Mouse (Mus musculus) limb, embryonic 15.5 days (tissue): Measurements from ENCODE around the gene Daglb. TPM values are rescaled to one million over a fixed set of nuclear protein-coding genes. Genes with fewer than 3 reads are reported as not detected.

Experiments used
- ATAC-seq: fragments of 200-750 bp; cut with Nextera tagmentation; 2 replicates; pipeline ENCODE4 v1.8.0; 2017; ENCODE audit warnings: low read depth, moderate TSS enrichment; ENCODE audit not compliant: insufficient number of reproducible peaks, low FRiP score, low TSS enrichment
- H3K27ac ChIP-seq: fragments of 300-500 bp; sonication (generic); 2 replicates; pipeline ENCODE4 v1.5.1; 2015; ENCODE audit warnings: moderate library complexity, mild to moderate bottlenecking, inconsistent platforms
- H3K27me3 ChIP-seq: fragments of 300-500 bp; sonication (generic); 2 replicates; pipeline ENCODE4 v1.6.1; 2015; ENCODE audit warnings: inconsistent platforms
- H3K36me3 ChIP-seq: fragments of 300-500 bp; sonication (generic); 2 replicates; pipeline ENCODE4 v1.6.1; 2015; ENCODE audit warnings: inconsistent platforms
- H3K4me1 ChIP-seq: fragments of 300-500 bp; sonication (generic); 2 replicates; pipeline ENCODE4 v1.6.1; 2015; ENCODE audit warnings: inconsistent platforms
- H3K4me2 ChIP-seq: fragments of 300-500 bp; sonication (generic); 2 replicates; pipeline ENCODE4 v1.6.1; 2015; ENCODE audit warnings: mild to moderate bottlenecking, inconsistent platforms
- H3K4me3 ChIP-seq: fragments of 300-500 bp; sonication (generic); 2 replicates; pipeline ENCODE4 v1.5.1; 2015; ENCODE audit warnings: mild to moderate bottlenecking, inconsistent platforms
- H3K9ac ChIP-seq: fragments of 300-500 bp; sonication (generic); 2 replicates; pipeline ENCODE4 v1.6.1; 2015; ENCODE audit warnings: inconsistent platforms
- H3K9me3 ChIP-seq: fragments of 300-500 bp; sonication (generic); 2 replicates; pipeline ENCODE4 v1.6.1; 2016; ENCODE audit warnings: inconsistent platforms
- WGBS: fragments of 180-500 bp; shearing (Covaris S2); methylation state at CpG from one replicate; pipeline ENCODE4 v1.1.7; 2015; 5-methylcytosine and 5-hydroxymethylcytosine counted together
- polyA plus RNA-seq: library from polyadenylated mRNA; unstranded; fragments of >200 nt; fragmentation: Nextera tagmentation; extraction: Ambion mirVana; gene quantifications from 2 replicates; pipeline ENCODE4 v1.2.1, GENCODE M21; 2015

Daglb gene
- polyA plus RNA-seq, 1 experiment from 2014 or later: 9.9 TPM

DNA sequence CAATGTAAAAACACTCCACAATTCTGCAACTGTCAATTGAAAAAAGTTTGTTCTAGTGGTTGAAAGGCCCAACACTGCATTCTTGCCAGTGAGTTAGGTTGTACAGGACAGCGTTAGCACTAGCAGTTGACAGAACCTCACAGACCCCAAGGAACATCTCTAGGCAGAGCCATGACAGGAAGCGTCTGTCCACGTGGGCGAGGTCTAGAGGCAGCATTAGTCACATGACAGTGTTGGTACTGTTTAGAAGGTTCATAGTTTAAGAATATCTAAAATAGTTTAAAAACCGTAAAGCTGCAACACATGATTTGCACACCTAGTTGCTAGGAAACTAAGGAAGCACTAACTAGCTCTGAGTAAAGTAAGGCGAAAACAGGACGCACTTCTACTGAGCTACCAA, 41.2 kb downstream of the Daglb start:
- peaks cover 66% of the 10 kb centered on the region for H3K36me3 ChIP-seq
- H3K9ac ChIP-seq: no peak overlapping the region
- no peak overlapping the region for H3K27ac ChIP-seq
- H3K4me2 ChIP-seq: no peak overlapping the region
- H3K27me3 ChIP-seq: no peaks in the 10 kb centered on the region
- peaks cover 14% of the 10 kb centered on the region for H3K4me1 ChIP-seq
- ATAC-seq: no peak
- WGBS: 83% methylated on average over 7 of the region's 7 CpGs
- H3K9me3 ChIP-seq: no peaks in the 10 kb centered on the region
- no peak overlapping the region for H3K4me3 ChIP-seq

DNA sequence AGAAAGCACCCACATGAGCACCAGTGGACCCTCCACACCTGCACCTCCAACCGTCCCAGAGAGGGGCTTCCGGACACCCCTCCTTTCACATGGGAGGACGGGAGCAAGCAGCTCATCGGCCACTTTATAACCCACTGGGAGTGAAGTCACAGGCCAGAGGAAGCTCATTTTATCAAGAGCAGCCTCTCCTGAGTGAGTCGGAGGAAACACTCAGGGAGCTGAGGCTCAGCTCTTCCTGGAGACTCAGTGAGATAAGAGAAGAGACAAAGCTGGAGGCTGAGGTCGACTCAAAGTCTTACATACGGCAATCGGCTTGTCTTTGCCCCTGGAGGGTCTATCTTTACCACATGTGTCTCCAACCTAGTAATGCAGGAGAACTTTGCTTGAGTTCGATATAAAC, 44.9 kb downstream of the Daglb start:
- no peak for ATAC-seq

DNA sequence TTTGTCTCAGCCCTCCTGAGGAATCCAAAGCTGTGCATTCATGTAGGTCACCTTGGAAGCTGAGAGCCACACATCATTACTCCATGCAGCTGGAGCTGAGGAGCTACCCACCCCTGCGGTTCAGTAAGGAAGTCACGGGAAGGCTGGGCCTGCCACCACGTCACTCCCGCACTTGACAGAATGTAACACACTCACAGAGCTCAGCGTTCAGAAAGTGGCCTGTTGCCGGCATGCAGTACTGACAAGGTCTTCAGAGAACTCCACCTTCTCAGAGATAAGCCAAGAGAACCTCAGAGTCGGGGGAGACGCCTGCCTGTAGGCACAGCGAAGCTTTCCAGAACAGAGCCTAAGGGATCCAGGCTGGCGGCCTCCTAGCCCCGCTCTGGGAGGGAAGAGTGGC, 45.4 kb downstream of the Daglb start:
- H3K9ac ChIP-seq: no peak overlapping the region
- no peak overlapping the region for H3K27ac ChIP-seq

More for the DNA sequence above, 44.9 kb downstream of the Daglb start:
- Histone ChIP-seq H3K27me3 (no peaks in the 10 kb centered on the region), H3K9me3 (no peaks in the 10 kb centered on the region), H3K4me2 (no peak overlapping the region), H3K9ac (no peak overlapping the region), H3K4me1 (peaks cover 26% of the 10 kb centered on the region), H3K36me3 (peaks cover 77% of the 10 kb centered on the region), H3K27ac (no peak overlapping the region), H3K4me3 (no peak overlapping the region)
- WGBS: 79% methylated on average over 9 of the region's 9 CpGs

DNA sequence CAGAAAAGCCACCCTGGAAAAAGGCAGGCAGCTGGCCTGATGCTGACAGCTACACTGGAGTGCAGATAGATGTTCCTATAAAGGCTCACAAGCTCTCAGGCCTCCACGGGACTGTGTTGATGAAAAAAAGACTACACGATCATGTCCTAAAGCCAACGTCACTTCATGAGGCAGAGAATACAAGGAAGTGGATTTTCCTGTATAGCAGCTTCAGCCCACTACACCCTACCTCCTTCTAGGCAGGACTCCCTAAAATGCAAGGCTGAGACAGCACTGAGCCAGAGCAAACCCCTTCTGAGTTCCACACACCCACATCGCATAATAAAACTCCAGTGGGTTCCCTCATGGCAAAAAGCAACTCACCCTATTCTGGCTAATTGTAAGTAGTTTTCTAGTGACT, 47.2 kb downstream of the Daglb start:
- H3K4me1 ChIP-seq: peaks cover 28% of the 10 kb centered on the region
- no peaks in the 10 kb centered on the region for H3K9me3 ChIP-seq
- no peaks in the 10 kb centered on the region for H3K27me3 ChIP-seq
- WGBS: 71% methylated on average over 4 of the region's 4 CpGs
- peaks cover 82% of the 10 kb centered on the region for H3K36me3 ChIP-seq
- no peak for ATAC-seq
- no peak overlapping the region for H3K4me2 ChIP-seq
- no peak overlapping the region for H3K4me3 ChIP-seq
- no peak overlapping the region for H3K9ac ChIP-seq
- peak overlapping the region; percentile 8; the same call in 1 of the 2 replicates for H3K27ac ChIP-seq

More for the DNA sequence above, 45.4 kb downstream of the Daglb start:
- 71% methylated on average over 11 of the region's 11 CpGs for WGBS
- Histone ChIP-seq H3K27me3 (no peaks in the 10 kb centered on the region), H3K4me3 (no peak overlapping the region), H3K4me2 (no peak overlapping the region), H3K9me3 (no peaks in the 10 kb centered on the region), H3K4me1 (peaks cover 26% of the 10 kb centered on the region), H3K36me3 (peaks cover 78% of the 10 kb centered on the region)
- ATAC-seq: no peak

DNA sequence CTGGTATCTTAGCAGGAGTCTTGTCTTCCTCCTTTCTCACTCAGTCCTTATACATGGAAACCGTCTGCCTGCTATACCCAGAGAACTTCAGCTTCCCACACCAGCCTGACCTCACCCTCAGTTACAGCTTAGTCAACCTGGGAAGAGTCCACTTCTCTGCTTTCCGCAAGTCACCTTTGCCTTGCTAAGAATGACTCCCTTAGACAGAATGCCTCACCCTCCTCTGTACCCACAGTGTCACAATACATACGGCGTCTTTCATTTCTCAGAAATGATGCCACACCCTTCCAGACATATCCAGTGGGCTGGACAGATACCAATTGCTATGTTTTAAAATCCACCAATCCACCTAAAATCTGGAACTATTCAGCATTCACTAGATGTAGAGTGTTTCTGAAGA, 47.9 kb downstream of the Daglb start:
- Histone ChIP-seq H3K27me3 (no peaks in the 10 kb centered on the region), H3K9me3 (no peaks in the 10 kb centered on the region), H3K9ac (no peak overlapping the region), H3K4me1 (peaks cover 34% of the 10 kb centered on the region), H3K36me3 (peaks cover 81% of the 10 kb centered on the region), H3K4me3 (no peak overlapping the region), H3K27ac (0 out of 2 replicates have a peak overlapping the region, but pooled peaks have one; percentile 8), H3K4me2 (no peak overlapping the region)
- 81% methylated on average over 4 of the region's 4 CpGs for WGBS
- ATAC-seq: no peak

DNA sequence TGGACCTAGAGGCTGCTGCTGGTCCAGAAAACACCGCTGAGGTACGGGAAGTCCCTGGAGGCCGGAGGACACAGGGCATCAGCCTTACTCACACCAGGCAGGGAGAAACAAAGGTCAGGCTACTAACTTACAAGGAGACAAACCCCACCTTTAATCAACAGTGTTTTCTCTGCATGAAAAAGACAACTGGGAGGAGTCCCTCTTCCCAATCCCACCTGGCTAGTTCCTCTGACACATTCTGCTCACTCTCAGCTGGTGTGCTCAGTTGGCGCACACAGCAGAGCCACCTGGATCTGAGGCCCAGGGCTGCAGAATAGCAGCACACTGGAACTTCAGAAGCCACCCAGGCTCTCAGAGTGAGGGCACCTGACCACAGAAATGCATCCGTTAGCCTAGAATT, 50.5 kb downstream of the Daglb start:
- H3K36me3 ChIP-seq: peaks cover 63% of the 10 kb centered on the region
- H3K27ac ChIP-seq: no peak overlapping the region
- no peaks in the 10 kb centered on the region for H3K9me3 ChIP-seq
- H3K9ac ChIP-seq: no peak overlapping the region
- no peak overlapping the region for H3K4me3 ChIP-seq
- H3K27me3 ChIP-seq: no peaks in the 10 kb centered on the region
- no peak overlapping the region for H3K4me2 ChIP-seq
- H3K4me1 ChIP-seq: peaks cover 44% of the 10 kb centered on the region
- no peak for ATAC-seq
- 89% methylated on average over 5 of the region's 5 CpGs for WGBS

DNA sequence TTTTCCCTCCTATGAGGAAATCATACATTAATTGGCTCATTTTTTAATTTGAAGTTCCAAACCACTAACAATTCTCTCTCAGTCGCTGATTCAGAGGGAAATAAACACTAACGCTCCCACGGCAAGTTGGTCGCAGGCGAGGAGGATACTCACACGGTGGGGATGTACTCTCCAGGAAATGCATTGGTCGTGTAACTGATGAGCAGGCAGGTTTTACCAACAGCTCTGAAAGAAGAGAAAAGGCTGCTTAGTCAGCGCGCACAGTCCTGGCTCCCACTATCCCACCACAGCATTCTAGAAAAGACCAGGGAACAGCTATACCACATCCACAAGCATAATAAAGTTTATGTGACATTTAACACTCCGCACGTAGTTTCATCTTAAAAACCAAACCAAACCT, 52.6 kb downstream of the Daglb start:
- Histone ChIP-seq H3K4me1 (peaks cover 46% of the 10 kb centered on the region), H3K27ac (peak overlapping the region; percentile 5; the same call in 1 of the 2 replicates), H3K9me3 (no peaks in the 10 kb centered on the region), H3K36me3 (peaks cover 46% of the 10 kb centered on the region), H3K9ac (no peak overlapping the region), H3K4me2 (no peak overlapping the region), H3K4me3 (no peak overlapping the region), H3K27me3 (no peaks in the 10 kb centered on the region)
- no peak for ATAC-seq
- WGBS: 85% methylated on average over 11 of the region's 11 CpGs

DNA sequence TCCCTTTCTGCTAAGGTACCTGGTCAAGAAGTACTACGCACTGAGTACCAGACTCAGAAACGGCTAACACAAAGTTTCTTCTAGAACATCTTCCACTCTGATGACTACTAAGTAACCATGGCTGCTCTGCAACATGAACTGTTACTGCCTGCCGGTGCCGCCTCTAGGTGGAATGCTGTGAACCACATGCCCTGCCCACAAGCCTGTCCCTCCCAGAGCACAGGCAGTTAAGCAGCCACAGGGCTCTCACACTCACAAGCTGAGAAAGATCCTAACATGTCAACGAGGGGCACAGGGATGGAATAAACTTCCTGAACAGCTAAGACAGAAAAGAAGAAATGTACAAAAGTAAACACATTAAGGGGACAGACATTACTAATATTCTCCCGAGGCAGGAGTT, 53.1 kb downstream of the Daglb start:
- 0 out of 2 replicates have a peak, but pooled peaks have one; percentile 45 for ATAC-seq
- H3K27me3 ChIP-seq: no peaks in the 10 kb centered on the region
- H3K36me3 ChIP-seq: peaks cover 42% of the 10 kb centered on the region
- H3K4me3 ChIP-seq: no peak overlapping the region
- H3K27ac ChIP-seq: peak overlapping the region; percentile 5; the same call in 1 of the 2 replicates
- no peaks in the 10 kb centered on the region for H3K9me3 ChIP-seq
- H3K9ac ChIP-seq: no peak overlapping the region
- H3K4me1 ChIP-seq: peaks cover 44% of the 10 kb centered on the region
- WGBS: 55% methylated on average over 6 of the region's 6 CpGs
- H3K4me2 ChIP-seq: no peak overlapping the region

DNA sequence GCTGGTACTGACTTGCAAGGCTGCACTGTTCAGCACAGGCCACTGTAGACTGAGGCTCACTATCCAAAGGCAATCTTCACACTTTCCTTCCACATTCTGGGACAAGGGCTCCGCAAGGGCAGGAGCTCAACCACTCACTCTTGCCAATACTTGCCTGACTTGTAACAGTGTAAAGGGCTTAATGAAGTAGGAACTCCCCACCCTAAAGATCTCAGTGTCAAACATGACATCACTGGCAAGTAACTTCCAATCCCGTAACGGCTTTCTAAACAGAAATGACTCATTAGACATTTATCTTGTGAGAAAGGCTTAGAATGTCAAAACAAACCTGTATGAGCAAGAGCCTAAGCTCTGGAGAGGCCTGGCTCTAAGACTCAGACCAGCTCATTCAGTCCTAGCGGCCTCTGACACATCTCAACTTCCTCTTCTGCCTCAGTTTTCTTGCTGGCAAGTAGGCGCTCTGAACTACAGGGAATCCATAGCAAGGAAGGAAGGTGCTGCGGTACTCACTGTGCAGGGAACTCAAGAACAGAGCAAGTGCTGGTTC, 53.7 kb downstream of the Daglb start:
- Histone ChIP-seq H3K9ac (no peak overlapping the region), H3K4me2 (no peak overlapping the region), H3K4me3 (no peak overlapping the region), H3K4me1 (peaks cover 47% of the 10 kb centered on the region), H3K36me3 (peaks cover 38% of the 10 kb centered on the region), H3K27ac (peak overlapping the region; percentile 71), H3K27me3 (no peaks in the 10 kb centered on the region), H3K9me3 (no peaks in the 10 kb centered on the region)
- WGBS: 63% methylated on average over 6 of the region's 6 CpGs
- peak; percentile 50; the same call in 1 of the 2 replicates for ATAC-seq

DNA sequence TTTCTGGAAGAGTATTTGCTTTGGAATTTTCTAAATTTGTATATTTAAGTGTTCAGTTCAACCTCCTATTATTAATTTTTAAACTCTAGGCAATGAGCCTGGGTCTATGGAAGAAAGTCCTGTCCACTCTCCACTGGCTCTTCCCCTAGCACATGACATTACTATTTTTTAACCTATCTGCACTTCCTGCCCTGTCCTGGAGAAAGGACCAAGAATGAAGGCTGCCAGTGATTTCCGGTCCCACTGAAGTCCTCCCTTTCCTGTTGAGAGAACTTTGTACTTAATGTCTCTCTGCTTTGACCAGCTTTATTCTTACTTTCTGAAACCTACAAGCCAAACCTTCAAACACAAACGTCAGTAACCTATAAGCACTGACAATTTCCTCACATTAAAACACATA, 56.0 kb downstream of the Daglb start:
- no peak for ATAC-seq
- no peak overlapping the region for H3K27ac ChIP-seq

DNA sequence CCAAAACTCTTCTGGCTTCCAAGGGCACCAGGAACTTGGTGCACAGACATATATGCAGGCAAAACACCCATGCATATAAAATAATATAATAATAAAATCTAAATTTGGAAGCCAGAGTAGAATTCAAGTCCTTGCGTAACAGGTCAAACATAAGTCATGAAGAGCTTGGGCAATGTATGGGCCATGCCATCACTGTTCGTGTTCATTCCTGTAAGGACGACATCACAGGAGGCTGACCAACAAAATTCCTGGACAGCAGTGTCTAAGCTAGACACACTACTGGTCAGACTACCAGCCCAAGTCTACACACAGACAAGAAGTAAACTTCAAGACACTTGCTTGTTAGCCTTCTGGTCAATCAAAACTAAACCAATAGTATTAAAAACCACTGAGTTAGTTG, 58.5 kb downstream of the Daglb start:
- Histone ChIP-seq H3K27me3 (no peaks in the 10 kb centered on the region), H3K36me3 (peaks cover 5% of the 10 kb centered on the region; the same call in 1 of the 2 replicates), H3K4me3 (no peak overlapping the region), H3K9ac (no peak overlapping the region), H3K4me1 (peaks cover 57% of the 10 kb centered on the region), H3K4me2 (no peak overlapping the region), H3K9me3 (no peaks in the 10 kb centered on the region), H3K27ac (no peak overlapping the region)
- WGBS: 89% methylated on average over 3 of the region's 3 CpGs
- no peak for ATAC-seq

More for the DNA sequence above, 56.0 kb downstream of the Daglb start:
- no peak overlapping the region for H3K4me2 ChIP-seq
- H3K9me3 ChIP-seq: no peaks in the 10 kb centered on the region
- 65% methylated on average over 2 of the region's 2 CpGs for WGBS
- no peak overlapping the region for H3K9ac ChIP-seq
- no peaks in the 10 kb centered on the region for H3K27me3 ChIP-seq
- H3K36me3 ChIP-seq: peaks cover 20% of the 10 kb centered on the region
- no peak overlapping the region for H3K4me3 ChIP-seq
- H3K4me1 ChIP-seq: peaks cover 60% of the 10 kb centered on the region

DNA sequence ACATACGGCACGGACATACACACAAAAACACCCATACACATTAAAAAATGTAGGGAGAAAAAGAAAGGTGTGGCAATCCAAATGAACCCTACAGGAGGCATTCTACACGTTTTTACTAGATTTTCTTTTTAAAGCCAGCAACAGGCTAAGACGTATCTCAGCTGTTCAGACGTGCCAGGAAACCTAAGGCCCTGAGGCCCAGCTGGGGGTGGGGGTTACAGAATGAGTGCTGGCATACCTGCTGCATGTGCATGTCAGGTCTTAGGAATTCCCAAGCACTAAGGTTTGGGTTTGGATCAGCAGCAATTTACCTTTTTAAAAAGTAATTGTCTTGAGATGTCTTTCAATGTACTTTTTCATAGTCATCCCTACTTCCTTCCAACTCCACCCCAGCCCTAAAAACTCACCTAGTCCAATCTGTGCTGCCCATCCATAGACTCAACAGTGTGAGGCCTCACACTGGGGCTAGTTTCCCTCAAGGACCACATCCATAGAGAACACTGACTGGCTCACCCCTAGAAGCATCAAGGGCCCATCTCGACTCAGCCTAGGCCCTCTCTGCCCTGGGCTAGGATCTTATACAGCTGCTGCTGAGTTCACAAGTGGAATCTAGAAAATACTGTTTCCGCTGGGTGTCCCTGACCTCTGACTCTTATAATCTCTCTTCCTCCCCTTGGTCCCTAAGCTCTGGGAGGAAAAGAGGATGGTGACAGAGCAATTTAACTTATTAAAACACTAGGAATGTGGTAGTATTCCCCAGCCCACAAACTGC, 61.3 kb downstream of the Daglb start:
- Histone ChIP-seq H3K4me2 (peak overlapping the region; percentile 68), H3K27me3 (no peaks in the 10 kb centered on the region), H3K27ac (peak overlapping the region; percentile 100), H3K4me3 (peak overlapping the region; percentile 98), H3K9me3 (no peaks in the 10 kb centered on the region), H3K9ac (0 out of 2 replicates have a peak overlapping the region, but pooled peaks have one; percentile 20), H3K4me1 (peaks cover 41% of the 10 kb centered on the region), H3K36me3 (peaks cover 5% of the 10 kb centered on the region; the same call in 1 of the 2 replicates)
- 33% methylated on average over 7 of the region's 7 CpGs for WGBS
- ATAC-seq: no peak
